Mouse (Mus musculus) hematopoietic stem cell, adult 5-6 weeks (primary cell): ENCODE data around the gene Cd200r2. TPM values are rescaled to one million over a fixed set of nuclear protein-coding genes. Genes with fewer than 3 reads are reported as not detected.
A peak's percentile ranks its signal among the peaks of the same experiment; 100 is the strongest.
"Not testable (repeated sequence)": the region's sequence is repeated elsewhere in the genome, so short reads cannot be mapped to it uniquely, and the experiment has no call there.

Source experiments
- ATAC-seq, 2 experiments: fragments of 125-278 bp in 1 of 2; replicated peaks in 1 of 2; 2 replicates each; pipeline ENCODE4 v1.8.0; 2016 to 2017; ENCODE audit warnings: inconsistent platforms in 2 of 2, mild to moderate bottlenecking in 2 of 2, moderate number of reproducible peaks in 2 of 2, low read depth in 1 of 2, moderate TSS enrichment in 1 of 2; ENCODE audit not compliant: low FRiP score in 2 of 2, poor library complexity in 2 of 2, severe bottlenecking in 2 of 2, insufficient read depth in 1 of 2, low TSS enrichment in 1 of 2
- total RNA-seq: library from RNA; stranded (forward); fragments of 172-1452, 232-1000 nt; gene quantifications from 2 replicates; pipeline ENCODE4 v1.2.3, GENCODE M21; 2017

Gene Cd200r2
- 0.20 TPM in 1 of 2 replicates, not detected in the other for total RNA-seq

GRCm38 (mm10) chr16:44866797-44867196 is at the start of gene Cd200r2:
TSS of gene Cd200r2 (plus strand) at chr16:44867097.
- no peak for ATAC-seq

DNA sequence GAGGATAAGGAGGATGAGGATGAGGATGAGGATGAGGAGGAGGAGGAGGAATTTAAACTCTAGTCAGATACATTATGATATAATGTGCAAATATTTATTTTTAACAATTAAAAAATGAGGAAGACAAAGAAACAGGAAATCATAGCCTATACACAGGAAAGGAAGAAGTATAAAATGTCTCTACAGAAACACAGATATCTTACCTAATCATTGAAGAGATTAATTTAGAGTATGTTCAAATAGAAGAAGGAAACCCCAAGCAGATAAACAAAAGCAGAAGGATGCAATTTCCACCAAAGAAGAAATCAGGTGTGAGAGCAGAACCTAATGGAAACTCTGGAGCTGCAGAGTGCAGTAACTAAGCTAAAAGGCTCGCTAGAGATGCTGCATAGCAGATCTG is 48.9 kb upstream of the Cd200r2 start:
- ATAC-seq: no peak

- no peak for ATAC-seq
Measured at GRCm38 (mm10) chr16:44820545-44820944, 46.4 kb upstream of the Cd200r2 start.

GRCm38 (mm10) chr16:44832286-44832685 is 34.6 kb upstream of the Cd200r2 start:
- no peak for ATAC-seq

DNA sequence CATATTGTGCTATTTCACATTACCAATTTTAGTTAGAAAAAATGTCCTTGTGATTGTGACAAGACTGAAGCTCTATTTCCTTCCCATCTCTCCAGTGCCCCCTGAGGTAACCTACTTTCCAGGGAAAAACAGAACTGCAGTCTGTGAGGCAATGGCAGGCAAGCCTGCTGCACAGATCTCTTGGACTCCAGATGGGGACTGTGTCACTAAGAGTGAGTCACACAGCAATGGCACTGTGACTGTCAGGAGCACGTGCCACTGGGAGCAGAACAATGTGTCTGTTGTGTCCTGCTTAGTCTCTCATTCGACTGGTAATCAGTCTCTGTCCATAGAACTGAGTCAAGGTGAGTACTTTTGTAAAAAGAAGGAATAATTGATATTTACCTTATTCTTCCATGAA is 33.7 kb upstream of the Cd200r2 start:
- not testable (repeated sequence) for ATAC-seq

- ATAC-seq: no peak
Measured at GRCm38 (mm10) chr16:44875178-44875577, 8.3 kb downstream of the Cd200r2 start.

GRCm38 (mm10) chr16:44876625-44877024 is 9.7 kb downstream of the Cd200r2 start:
- ATAC-seq: peak; percentile 53 to 58; a peak in 3 of 4 replicates

GRCm38 (mm10) chr16:44877595-44877994 is 10.7 kb downstream of the Cd200r2 start:
- no peak for ATAC-seq

- no peak for ATAC-seq
Measured at GRCm38 (mm10) chr16:44890814-44891213, 23.9 kb downstream of the Cd200r2 start.

DNA sequence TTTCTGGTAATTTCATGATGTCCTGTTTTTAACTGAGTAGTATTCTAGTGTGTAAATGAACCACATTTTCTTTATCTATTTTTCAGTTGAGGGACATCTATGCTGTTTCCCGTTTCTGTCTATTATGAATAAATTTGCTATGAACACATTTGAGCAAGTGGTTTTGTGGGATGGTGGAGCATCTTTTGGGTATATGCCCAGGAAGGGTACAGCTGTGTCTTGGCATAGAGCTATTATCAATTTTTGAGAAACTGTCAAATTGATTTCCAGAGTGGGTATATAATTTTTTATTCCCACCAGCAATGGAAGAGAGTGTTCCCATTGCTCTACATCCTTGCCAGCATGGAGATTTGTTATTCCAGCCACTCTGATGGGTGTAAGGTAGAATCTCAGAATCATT is 65.1 kb downstream of the Cd200r2 start:
- no peak for ATAC-seq

- ATAC-seq: no peak
Measured at GRCm38 (mm10) chr16:44943468-44943867, 76.6 kb downstream of the Cd200r2 start, which contains the start of gene Cd200r3. TSS of gene Cd200r3 (plus strand) at chr16:44943678.

DNA sequence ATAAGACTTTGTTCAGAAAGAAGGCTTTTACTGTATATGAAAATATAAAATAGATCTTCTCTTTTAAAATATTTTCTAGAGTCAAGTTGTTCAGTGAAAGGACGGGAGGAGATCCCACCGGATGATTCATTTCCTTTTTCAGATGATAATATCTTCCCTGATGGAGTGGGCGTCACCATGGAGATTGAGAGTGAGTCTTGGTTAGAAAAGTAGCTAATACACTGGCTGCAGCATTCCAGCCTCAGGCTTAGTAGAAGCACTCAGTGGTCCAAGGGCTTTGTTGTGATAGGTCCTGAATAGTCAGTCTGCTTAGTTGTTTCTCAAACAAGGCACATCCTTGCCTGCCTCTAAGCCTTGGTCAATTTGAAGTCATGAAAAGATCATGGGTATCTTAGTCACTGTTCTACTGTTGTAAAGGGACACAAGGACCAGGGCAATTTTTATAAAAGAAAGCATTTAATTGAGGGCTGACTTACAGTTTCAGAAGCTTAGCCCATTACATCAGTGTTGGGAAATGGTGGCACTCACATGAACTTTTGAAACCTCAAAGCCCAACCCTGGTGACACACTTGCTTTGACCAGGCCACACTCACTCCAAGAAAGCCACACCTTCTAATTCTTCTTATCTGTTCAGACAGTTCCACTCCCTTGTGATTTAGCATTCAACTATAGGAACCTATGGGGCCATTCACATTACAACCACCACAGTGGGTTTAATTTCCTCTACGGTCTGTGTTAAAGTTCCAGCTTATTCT is 84.6 kb downstream of the Cd200r2 start:
- peak in 1 of 2 experiments; percentile 51; a peak in 1 of 4 replicates for ATAC-seq

GRCm38 (mm10) chr16:44962296-44962695 is 95.4 kb downstream of the Cd200r2 start:
- ATAC-seq: 0 out of 4 replicates have a peak, but pooled peaks of 1 of the 2 experiments have one; percentile 2

GRCm38 (mm10) chr16:44962777-44963176 is 95.9 kb downstream of the Cd200r2 start:
- peak; percentile 95 to 96 for ATAC-seq

GRCm38 (mm10) chr16:44964526-44965374 is 97.9 kb downstream of the Cd200r2 start:
- ATAC-seq: no peak

- 0 out of 4 replicates have a peak, but pooled peaks of 1 of the 2 experiments have one; percentile 22 for ATAC-seq
Measured at GRCm38 (mm10) chr16:44965428-44965827, 98.5 kb downstream of the Cd200r2 start.
